Mouse (Mus musculus) hindlimb bud, embryonic 11.5 days (tissue): ENCODE results near the gene Tmem178b.

Experiments
- DNase-seq: peaks from one replicate; pipeline ENCODE4 v3.0.0-alpha.2; 2012; ENCODE audit warnings: low read depth, low spot score; ENCODE audit errors: extremely low spot score

The Tmem178b gene

GRCm38 (mm10) chr6:40240671-40241070 lies 367.6 kb downstream of the Tmem178b start:
- DNase-seq = no peak

- DNase-seq = no peak
Measured at GRCm38 (mm10) chr6:40247398-40247946, 374.4 kb downstream of the Tmem178b start.

- no peak for DNase-seq
Measured at GRCm38 (mm10) chr6:40249939-40250338, 376.9 kb downstream of the Tmem178b start.

GRCm38 (mm10) chr6:40263687-40264086 lies 390.6 kb downstream of the Tmem178b start:
- no peak for DNase-seq

- DNase-seq = no peak
Measured at GRCm38 (mm10) chr6:40300707-40301106, 427.6 kb downstream of the Tmem178b start.

GRCm38 (mm10) chr6:40303379-40303778 lies 430.3 kb downstream of the Tmem178b start:
- no peak for DNase-seq
